Comparison of ENCODE assay signal across 10 mouse cellular contexts in genomic region chr15:91319376-91319775, GRCm38 (mm10).
DNase-seq lines count a peak whose midpoint lies in the region; ATAC-seq and TF ChIP-seq lines count a peak whose summit lies in the region.
"Had no signal": no experiment of that assay in that cellular context is flagged by ENCODE, and none has a peak within 500 bp of the region (broad histone marks: within the 10 kb centered on the region; RNA-seq: fewer than 3 reads in every experiment).

No protein-coding gene starts in this region.

- DNase-seq in cerebellum, adult 2 months, result peak; percentile 24 to 29
- peak; percentile 12 for DNase-seq in retina, postnatal 1 day
- no peak for DNase-seq in retina, embryonic 14.5 days (ENCODE audit: low spot score)
- no peak for DNase-seq in stomach, postnatal 0 days (ENCODE audit: low spot score)

- H3K4me1 ChIP-seq in cerebellum, adult 2 months (ENCODE audit: control insufficient read depth, insufficient read depth, low read length), result peaks cover 4% of the 10 kb centered on the region; the same call in 1 of the 2 replicates
- no peaks in the 10 kb centered on the region for H3K4me1 ChIP-seq in intestine, postnatal 0 days (replicated peaks; ENCODE audit: control insufficient read depth, insufficient read depth, low read length)
- 0 out of 2 replicates have a peak, but pooled peaks cover 3% of the 10 kb centered on the region for H3K4me1 ChIP-seq in intestine, embryonic 16.5 days (ENCODE audit: control insufficient read depth, insufficient read depth, low read length)
- no peaks in the 10 kb centered on the region for H3K4me1 ChIP-seq in stomach, postnatal 0 days (replicated peaks; ENCODE audit: control insufficient read depth, insufficient read depth)

- H3K27ac ChIP-seq in cerebellum, adult 2 months (ENCODE audit: insufficient read depth, low read length), result no peak overlapping the region
- H3K27ac ChIP-seq in intestine, postnatal 0 days (ENCODE audit: low read depth, low read length), result no peak overlapping the region
- no peak overlapping the region for H3K27ac ChIP-seq in intestine, embryonic 16.5 days (ENCODE audit: low read length)
- H3K27ac ChIP-seq in stomach, postnatal 0 days (replicated peaks), result no peak overlapping the region
- H3K27ac ChIP-seq: forebrain, embryonic 10.5 days had no signal

- no peak for ATAC-seq in cerebellum, adult (ENCODE audit: insufficient number of reproducible peaks, low FRiP score, low TSS enrichment)
- ATAC-seq in intestine, postnatal 0 days, result no peak
- no peak for ATAC-seq in intestine, embryonic 16.5 days
- ATAC-seq in stomach, postnatal 0 days (ENCODE audit: low FRiP score, low TSS enrichment), result no peak
- ATAC-seq in monocyte, adult 5-6 weeks (replicated peaks; ENCODE audit: insufficient number of reproducible peaks, low FRiP score, low TSS enrichment, poor library complexity, severe bottlenecking), result no peak
- ATAC-seq: CD4-positive, CD25-positive, alpha-beta regulatory T cell, adult 4 months had no signal

- peak; percentile 46; the same call in 1 of the 2 replicates for TF ChIP-seq CTCF in cerebellum, adult 2 months (IDR thresholded peaks at IDR 0.05; ENCODE audit: borderline replicate concordance, insufficient read depth, low read depth, low read length)
- peak; percentile 63 for TF ChIP-seq CTCF in intestine, postnatal 0 days (IDR thresholded peaks at IDR 0.05; ENCODE audit: low read depth)
- TF ChIP-seq CTCF in stomach, postnatal 0 days (IDR thresholded peaks at IDR 0.05; ENCODE audit: low read depth), result peak; percentile 67

- WGBS in cerebellum, adult 2 months, result 77% methylated on average over 3 of the region's 3 CpGs
- 65% methylated on average over 3 of the region's 3 CpGs for WGBS in intestine, postnatal 0 days
- WGBS in intestine, embryonic 16.5 days, result 61% methylated on average over 3 of the region's 3 CpGs
- WGBS in stomach, postnatal 0 days, result 65% methylated on average over 3 of the region's 3 CpGs

- no peak overlapping the region for H3K4me2 ChIP-seq in intestine, postnatal 0 days (replicated peaks; ENCODE audit: low read depth)
- H3K4me2 ChIP-seq in intestine, embryonic 16.5 days (ENCODE audit: low read depth, low read length), result no peak overlapping the region
- H3K4me2 ChIP-seq in stomach, postnatal 0 days (replicated peaks; ENCODE audit: low read depth), result no peak overlapping the region

- TF ChIP-seq POLR2A in cerebellum, adult 2 months (IDR thresholded peaks at IDR 0.05; ENCODE audit: borderline replicate concordance, insufficient read depth, low read length), result no peak

- no peak overlapping the region for H3K4me3 ChIP-seq in cerebellum, adult 2 months (replicated peaks; ENCODE audit: insufficient read depth, low read depth, low read length)
- H3K4me3 ChIP-seq in intestine, postnatal 0 days (ENCODE audit: low read depth, low read length), result no peak overlapping the region
- H3K4me3 ChIP-seq in intestine, embryonic 16.5 days (ENCODE audit: low read length), result no peak overlapping the region
- no peak overlapping the region for H3K4me3 ChIP-seq in stomach, postnatal 0 days (ENCODE audit: low read depth, low read length)
- H3K4me3 ChIP-seq: forebrain, embryonic 10.5 days had no signal

- H3K36me3 ChIP-seq in intestine, postnatal 0 days (ENCODE audit: control insufficient read depth, insufficient read depth), result no peaks in the 10 kb centered on the region
- H3K36me3 ChIP-seq in intestine, embryonic 16.5 days (ENCODE audit: control insufficient read depth, insufficient read depth, low read length), result no peaks in the 10 kb centered on the region
- H3K36me3 ChIP-seq in stomach, postnatal 0 days (ENCODE audit: control insufficient read depth, insufficient read depth, low read length), result no peaks in the 10 kb centered on the region
- H3K36me3 ChIP-seq: forebrain, embryonic 10.5 days had no signal

- no peaks in the 10 kb centered on the region for H3K27me3 ChIP-seq in cerebellum, adult 2 months (ENCODE audit: control insufficient read depth, insufficient read depth, low read length)
- no peaks in the 10 kb centered on the region for H3K27me3 ChIP-seq in intestine, postnatal 0 days (replicated peaks; ENCODE audit: control insufficient read depth, insufficient read depth, low read length)
- no peaks in the 10 kb centered on the region for H3K27me3 ChIP-seq in intestine, embryonic 16.5 days (replicated peaks; ENCODE audit: control insufficient read depth, insufficient read depth, low read length)
- no peaks in the 10 kb centered on the region for H3K27me3 ChIP-seq in stomach, postnatal 0 days (ENCODE audit: control insufficient read depth, insufficient read depth, low read length)

- no peak for TF ChIP-seq EP300 in stomach, postnatal 0 days (optimal IDR thresholded peaks at IDR 0.05)

- no peaks in the 10 kb centered on the region for H3K9me3 ChIP-seq in intestine, postnatal 0 days (ENCODE audit: control insufficient read depth)
- H3K9me3 ChIP-seq in intestine, embryonic 16.5 days (ENCODE audit: control insufficient read depth, low read length), result no peaks in the 10 kb centered on the region
- H3K9me3 ChIP-seq in stomach, postnatal 0 days (ENCODE audit: control insufficient read depth, low read length), result no peaks in the 10 kb centered on the region
- H3K9me3 ChIP-seq: forebrain, embryonic 10.5 days had no signal

- no peak overlapping the region for H3K9ac ChIP-seq in intestine, postnatal 0 days (ENCODE audit: low read depth, low read length)
- H3K9ac ChIP-seq in intestine, embryonic 16.5 days (ENCODE audit: low read depth, low read length), result no peak overlapping the region
- no peak overlapping the region for H3K9ac ChIP-seq in stomach, postnatal 0 days (ENCODE audit: low read length)

Comparison
In these comparisons a context has a peak if more than half of its experiments do, and no peak if none do; other contexts are left out.
1. DNase-seq: peak in cerebellum, adult 2 months (2 of 2) and retina, postnatal 1 day (single experiment); none in retina, embryonic 14.5 days (single experiment) and stomach, postnatal 0 days (single experiment).
2. Peak in every context shown above with its lines, with median percentiles within 50 percentile points of each other: CTCF ChIP-seq.